In the genomic region with DNA sequence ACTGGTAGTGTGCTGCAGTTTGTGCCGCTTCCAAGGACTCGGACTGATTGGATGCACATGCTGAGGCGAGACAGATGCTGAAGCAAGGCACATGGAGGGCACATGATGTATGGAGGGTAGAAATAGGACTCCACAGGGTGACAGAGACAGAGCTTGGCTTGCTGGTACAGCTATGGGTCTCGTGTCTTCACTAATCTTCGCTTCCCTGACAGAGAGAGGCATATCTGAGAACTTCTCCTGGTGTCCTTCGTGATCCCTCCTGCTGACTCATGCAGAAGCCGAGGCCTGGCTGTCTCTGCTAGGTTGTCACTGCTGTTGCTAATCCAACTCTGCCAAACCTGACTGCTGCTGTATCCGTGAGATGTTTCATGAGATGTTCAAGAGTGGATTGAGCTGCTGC, we compare ENCODE assay signal across 21 mouse cellular contexts.
"Had no signal": no experiment of that assay in that cellular context is flagged by ENCODE, and none has a peak within 500 bp of the region (broad histone marks: within the 10 kb centered on the region; RNA-seq: fewer than 3 reads in every experiment).

No protein-coding gene starts in this region.

- H3K4me3 ChIP-seq: kidney, embryonic 15.5 days; limb, embryonic 10.5 days; limb, embryonic 13.5 days; liver, embryonic 12.5 days; liver, embryonic 15.5 days; lung, embryonic 15.5 days; midbrain, embryonic 12.5 days; midbrain, embryonic 15.5 days; neural tube, embryonic 12.5 days; neural tube, embryonic 15.5 days; stomach, embryonic 15.5 days had no signal

- H3K36me3 ChIP-seq: kidney, embryonic 15.5 days; limb, embryonic 10.5 days; limb, embryonic 13.5 days; liver, embryonic 12.5 days; liver, embryonic 15.5 days; lung, embryonic 15.5 days; midbrain, embryonic 12.5 days; midbrain, embryonic 15.5 days; neural tube, embryonic 12.5 days; neural tube, embryonic 15.5 days; stomach, embryonic 15.5 days had no signal

- H3K27me3 ChIP-seq: limb, embryonic 13.5 days; lung, embryonic 15.5 days; midbrain, embryonic 15.5 days; neural tube, embryonic 12.5 days; neural tube, embryonic 15.5 days; stomach, embryonic 15.5 days had no signal

- H3K4me1 ChIP-seq: kidney, embryonic 15.5 days; limb, embryonic 10.5 days; limb, embryonic 13.5 days; liver, embryonic 12.5 days; liver, embryonic 15.5 days; lung, embryonic 15.5 days; stomach, embryonic 15.5 days had no signal

- DNase-seq: kidney, adult 8-10 months; kidney, postnatal 10 days; kidney, postnatal 36 days; liver; lung, adult 18-20 months; lung, postnatal 10 days; lung, postnatal 36 days; right cerebral cortex, postnatal 25 days; spleen, adult 18-20 months; thymus, postnatal 25 days had no signal

- H3K9me3 ChIP-seq: kidney, embryonic 15.5 days; limb, embryonic 10.5 days; limb, embryonic 13.5 days; liver, embryonic 12.5 days; liver, embryonic 15.5 days; lung, embryonic 15.5 days; midbrain, embryonic 12.5 days; midbrain, embryonic 15.5 days; neural tube, embryonic 12.5 days; neural tube, embryonic 15.5 days; stomach, embryonic 15.5 days had no signal

- ATAC-seq: liver, embryonic 12.5 days; midbrain, embryonic 15.5 days had no signal
